Mouse (Mus musculus) macrophage (primary cell): ENCODE results near the gene Aldh1l1. TPM values are rescaled to one million over a fixed set of nuclear protein-coding genes. Genes with fewer than 3 reads are reported as not detected.
"Not testable (repeated sequence)": the region's sequence is repeated elsewhere in the genome, so short reads cannot be mapped to it uniquely, and the experiment has no call there.

Source experiments
- H3K27ac ChIP-seq: fragments of 350-480 bp; formaldehyde crosslinking; 2 replicates; pipeline ENCODE4 v1.9.0; 2021
- H3K36me3 ChIP-seq: fragments of 350-480 bp; formaldehyde crosslinking; 2 replicates; pipeline ENCODE4 v1.9.0; 2021; ENCODE audit errors: inconsistent target
- H3K4me3 ChIP-seq: fragments of 350-480 bp; formaldehyde crosslinking; 2 replicates; pipeline ENCODE4 v1.9.0; 2021; ENCODE audit errors: inconsistent target
- H3K79me2 ChIP-seq: fragments of 350-480 bp; formaldehyde crosslinking; 2 replicates; pipeline ENCODE4 v1.9.0; 2021; ENCODE audit errors: inconsistent target
- WGBS: methylation state at CpG from one replicate; pipeline ENCODE4 v1.1.7; 2026; ENCODE audit warnings: inconsistent platforms; ENCODE audit not compliant: missing documents; 5-methylcytosine and 5-hydroxymethylcytosine counted together
- polyA plus RNA-seq: library from polyadenylated mRNA; stranded (reverse); fragments of 250-400 nt; gene quantifications from 3 replicates; pipeline ENCODE4 v1.2.4, GENCODE M21; 2018; ENCODE audit warnings: inconsistent platforms

The Aldh1l1 gene
- polyA plus RNA-seq, 1 experiment from 2014 or later: 9.4 TPM

DNA sequence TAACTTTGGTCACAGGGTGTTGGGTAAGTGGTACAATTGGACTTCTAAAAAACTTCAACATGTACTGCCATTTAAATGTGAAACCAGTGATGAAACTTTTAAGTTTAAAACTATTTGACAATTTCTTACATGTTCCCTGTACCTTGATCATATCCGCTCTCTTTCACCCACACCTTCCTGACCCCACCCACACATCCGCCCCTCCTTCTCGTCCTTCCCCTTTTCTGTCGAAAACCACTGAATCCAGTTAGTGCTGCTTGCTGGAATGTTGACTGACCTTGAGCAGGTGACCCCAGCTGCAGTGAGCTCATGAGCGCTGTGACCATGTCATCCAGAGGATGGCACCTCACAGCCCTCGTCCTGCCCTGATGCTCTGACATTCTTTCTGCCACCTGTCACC lies 143.3 kb downstream of the Aldh1l1 start:
- no peak overlapping the region for H3K27ac ChIP-seq
- no peak overlapping the region for H3K4me3 ChIP-seq
- 29% methylated on average over 6 of the region's 6 CpGs for WGBS
- H3K36me3 ChIP-seq: no peaks in the 10 kb centered on the region
- no peaks in the 10 kb centered on the region for H3K79me2 ChIP-seq

DNA sequence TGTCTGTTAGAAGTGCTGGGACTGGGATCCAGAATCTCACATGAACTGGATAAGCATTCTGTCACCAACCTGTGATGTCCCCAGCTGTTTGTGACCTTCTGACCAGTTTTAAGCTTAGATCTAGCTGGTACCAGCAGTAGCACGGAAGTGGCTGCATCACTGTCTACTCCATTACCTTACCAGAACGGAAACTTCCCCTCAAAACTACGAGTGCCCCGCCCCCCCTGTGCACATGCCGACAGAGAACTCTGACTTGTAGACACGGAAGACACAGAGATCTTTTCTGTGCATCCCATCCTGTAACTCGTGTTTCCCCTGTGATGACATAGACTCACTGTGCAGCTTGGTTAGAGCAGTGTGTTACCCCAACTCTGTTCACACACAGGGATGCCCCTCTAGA lies 144.2 kb downstream of the Aldh1l1 start:
- no peaks in the 10 kb centered on the region for H3K79me2 ChIP-seq
- no peak overlapping the region for H3K27ac ChIP-seq
- H3K4me3 ChIP-seq: no peak overlapping the region
- 75% methylated on average over 7 of the region's 7 CpGs for WGBS
- no peaks in the 10 kb centered on the region for H3K36me3 ChIP-seq

DNA sequence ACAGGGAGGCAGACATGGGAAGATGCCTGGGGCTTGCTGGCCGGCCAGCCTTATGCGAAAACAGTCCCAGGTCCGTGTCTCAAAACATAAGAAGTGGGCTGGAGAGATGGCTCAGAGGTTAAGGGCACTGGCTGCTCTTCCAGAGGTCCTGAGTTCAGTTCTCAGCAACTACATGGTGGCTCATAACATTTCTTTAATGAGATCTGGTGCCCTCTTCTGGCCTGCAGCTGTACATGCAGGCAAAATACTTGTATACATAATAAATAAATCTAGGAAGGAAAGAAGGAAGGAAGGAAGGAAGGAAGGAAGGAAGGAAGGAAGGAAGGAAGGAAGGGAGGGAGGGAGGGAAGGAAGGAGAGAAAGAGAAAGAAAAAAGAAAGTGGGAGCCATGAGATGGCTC lies 146.3 kb downstream of the Aldh1l1 start:
- H3K79me2 ChIP-seq, H3K36me3 ChIP-seq, H3K27ac ChIP-seq, H3K4me3 ChIP-seq: not testable (repeated sequence)
- 100% methylated on average over 2 of the region's 3 CpGs for WGBS

DNA sequence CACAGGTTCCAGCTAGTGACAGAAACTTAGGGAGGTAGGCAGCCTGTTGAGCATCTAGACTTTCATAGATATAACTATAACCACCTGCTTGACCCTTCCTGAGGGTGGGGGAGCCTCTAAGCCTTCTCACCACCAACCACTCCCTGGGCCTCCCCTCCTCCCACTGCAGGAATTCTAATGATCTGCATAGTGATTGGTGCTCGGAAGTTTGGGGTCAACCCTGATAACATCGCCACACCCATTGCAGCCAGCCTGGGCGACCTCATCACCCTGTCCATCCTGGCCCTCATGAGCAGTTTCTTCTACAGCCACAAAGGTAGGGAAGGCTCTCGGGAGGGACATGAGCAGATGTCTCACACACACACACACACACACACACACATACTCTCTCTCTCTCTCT lies 148.9 kb downstream of the Aldh1l1 start:
- Histone ChIP-seq H3K27ac (no peak overlapping the region), H3K79me2 (no peaks in the 10 kb centered on the region), H3K4me3 (no peak overlapping the region), H3K36me3 (no peaks in the 10 kb centered on the region)
- WGBS: 92% methylated on average over 4 of the region's 4 CpGs

DNA sequence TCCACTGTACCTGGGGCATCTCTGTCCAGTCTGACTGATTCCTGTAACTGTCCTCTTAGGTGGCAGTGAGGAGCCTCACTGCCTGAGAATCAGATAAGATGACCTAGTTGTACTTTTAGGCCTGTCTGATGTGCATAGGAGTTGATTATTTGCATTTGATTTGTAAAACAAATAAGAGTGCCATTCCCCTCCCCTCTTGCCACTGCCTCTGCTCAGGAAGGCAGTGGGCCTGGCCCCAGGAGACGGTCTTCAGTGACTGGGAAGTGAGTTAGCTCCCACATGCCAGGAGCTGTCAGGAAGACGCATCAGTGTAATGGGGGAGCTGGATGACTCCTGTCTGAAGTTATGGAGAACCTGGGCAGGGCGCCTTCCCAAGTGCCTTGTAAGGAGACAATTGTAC lies 149.4 kb downstream of the Aldh1l1 start:
- H3K27ac ChIP-seq: no peak overlapping the region
- H3K79me2 ChIP-seq: no peaks in the 10 kb centered on the region
- H3K36me3 ChIP-seq: no peaks in the 10 kb centered on the region
- H3K4me3 ChIP-seq: no peak overlapping the region
- 92% methylated on average over 3 of the region's 3 CpGs for WGBS

DNA sequence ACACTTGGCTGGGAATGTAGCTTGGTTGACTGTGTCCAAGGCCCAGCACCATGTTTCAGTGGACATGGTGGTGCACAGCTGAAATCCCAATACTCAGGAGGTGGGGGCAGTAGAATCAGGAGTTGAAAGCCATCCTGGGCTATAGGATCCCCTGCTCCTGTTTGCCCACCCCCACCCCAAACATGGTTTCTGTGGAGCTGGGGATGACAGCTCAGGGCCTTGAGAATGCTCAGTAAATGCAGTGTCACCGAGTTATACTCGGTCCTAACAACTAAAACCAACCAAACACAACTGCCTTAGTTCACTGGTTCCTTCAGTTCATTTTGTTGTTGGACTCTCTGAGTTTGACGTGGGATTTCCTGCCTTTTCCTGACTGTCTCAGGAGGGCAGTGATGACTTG lies 156.8 kb downstream of the Aldh1l1 start:
- Histone ChIP-seq H3K36me3 (no peaks in the 10 kb centered on the region), H3K79me2 (no peaks in the 10 kb centered on the region), H3K27ac (no peak overlapping the region), H3K4me3 (no peak overlapping the region)
- 92% methylated on average over 3 of the region's 3 CpGs for whole genome bisulfite sequencing

DNA sequence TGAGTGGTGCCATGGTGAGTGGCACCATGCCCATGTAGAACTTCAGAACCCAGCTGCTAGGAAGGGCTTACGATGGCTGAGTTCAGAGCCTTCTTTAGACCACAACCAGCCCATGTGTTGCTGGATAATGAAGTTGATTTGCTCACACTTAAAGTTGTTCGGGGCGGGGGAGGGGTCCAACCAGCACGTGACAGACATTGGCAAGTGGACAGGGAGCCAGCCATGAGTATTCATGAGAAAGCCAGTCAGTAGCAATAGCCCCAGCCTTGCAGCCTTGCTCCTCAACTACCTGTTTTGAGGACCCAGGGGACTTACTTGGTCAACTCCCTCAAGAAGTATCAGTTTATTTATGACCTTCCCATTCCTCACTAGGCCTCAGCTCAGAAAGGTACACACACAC lies 158.7 kb downstream of the Aldh1l1 start:
- Histone ChIP-seq H3K4me3 (no peak overlapping the region), H3K36me3 (no peaks in the 10 kb centered on the region), H3K79me2 (no peaks in the 10 kb centered on the region), H3K27ac (no peak overlapping the region)
- WGBS: 90% methylated on average over 4 of the region's 4 CpGs

DNA sequence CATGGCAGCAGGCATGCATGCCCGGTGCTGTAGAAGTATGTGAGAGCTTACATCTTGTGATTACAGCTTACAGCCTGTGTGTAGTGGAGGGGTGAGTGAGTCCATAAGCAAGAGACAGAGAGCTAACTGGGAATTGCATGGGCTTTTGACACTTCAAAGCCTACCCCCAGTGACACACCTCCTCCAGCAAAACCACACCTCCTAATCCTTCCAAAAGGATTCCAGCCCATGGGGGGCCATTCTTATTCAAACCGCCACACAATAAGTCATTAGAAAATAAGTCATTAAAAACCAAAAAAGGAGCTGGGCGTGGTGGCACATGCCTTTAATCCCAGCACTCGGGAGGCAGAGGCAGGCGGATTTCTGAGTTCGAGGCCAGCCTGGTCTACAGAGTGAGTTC lies 162.2 kb downstream of the Aldh1l1 start:
- H3K36me3 ChIP-seq: no peaks in the 10 kb centered on the region
- no peak overlapping the region for H3K4me3 ChIP-seq
- 100% methylated on average over 2 of the region's 6 CpGs for whole genome bisulfite sequencing

DNA sequence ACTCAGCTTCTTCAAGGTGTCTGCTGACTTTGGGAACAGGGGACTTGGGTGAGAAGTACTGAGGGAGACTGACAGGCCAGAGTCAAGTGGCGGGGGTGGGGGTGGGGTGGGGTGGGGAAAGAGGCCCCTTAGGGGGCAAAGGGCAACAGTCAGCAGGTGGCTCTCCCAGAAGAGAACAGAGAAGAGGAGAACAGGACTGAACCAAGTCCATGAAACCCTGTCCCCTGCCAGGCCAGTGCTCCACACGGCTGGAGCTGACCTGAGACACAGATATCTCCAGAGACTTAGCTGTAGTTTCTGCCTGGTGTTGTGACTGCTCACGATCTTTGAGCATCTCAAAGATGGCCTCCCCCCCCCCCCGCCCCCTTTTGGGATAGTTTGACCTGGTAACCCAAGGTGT lies 163.1 kb downstream of the Aldh1l1 start:
- Histone ChIP-seq H3K36me3 (no peaks in the 10 kb centered on the region), H3K4me3 (no peak overlapping the region), H3K27ac (no peak overlapping the region), H3K79me2 (no peaks in the 10 kb centered on the region)
- 89% methylated on average over 3 of the region's 4 CpGs for WGBS

More for the DNA sequence above, 162.2 kb downstream of the Aldh1l1 start:
- Histone ChIP-seq H3K79me2 (no peaks in the 10 kb centered on the region), H3K27ac (no peak overlapping the region)

Other genes starting within 250 kb of the Aldh1l1 start
- gene Vmn1r54, start 240.1 kb upstream of the Aldh1l1 start, polyA plus RNA-seq: not detected in 3 replicates
- not detected in 3 replicates for gene BC048671, start 185.2 kb upstream of the Aldh1l1 start, polyA plus RNA-seq
- not detected in 3 replicates for gene Chst13, start 161.2 kb upstream of the Aldh1l1 start, polyA plus RNA-seq
- not detected in 3 replicates for gene Uroc1, start 153.1 kb upstream of the Aldh1l1 start, polyA plus RNA-seq
- 7.2 to 12.6 TPM (median 12.0 TPM) in 3 replicates for gene Zxdc, start 116.9 kb upstream of the Aldh1l1 start, polyA plus RNA-seq
- gene Cfap100, start 57.6 kb upstream of the Aldh1l1 start, polyA plus RNA-seq: not detected in 3 replicates
- 0.06 to 0.23 TPM (median 0.08 TPM) in 3 replicates for gene Klf15, start 23.9 kb upstream of the Aldh1l1 start, polyA plus RNA-seq
- 11.2 to 13.8 TPM (median 12.1 TPM) in 3 replicates for gene Slc41a3, start 118.3 kb downstream of the Aldh1l1 start, polyA plus RNA-seq